Mouse (Mus musculus) limb, embryonic 15.5 days (tissue): Measurements from ENCODE around the gene Scamp5. TPM values are rescaled to one million over a fixed set of nuclear protein-coding genes. Genes with fewer than 3 reads are reported as not detected.
"Not testable (repeated sequence)": the region's sequence is repeated elsewhere in the genome, so short reads cannot be mapped to it uniquely, and the experiment has no call there.

Source experiments
- ATAC-seq: fragments of 200-750 bp; cut with Nextera tagmentation; 2 replicates; pipeline ENCODE4 v1.8.0; 2017; ENCODE audit warnings: low read depth, moderate TSS enrichment; ENCODE audit not compliant: insufficient number of reproducible peaks, low FRiP score, low TSS enrichment
- H3K27ac ChIP-seq: fragments of 300-500 bp; sonication (generic); 2 replicates; pipeline ENCODE4 v1.5.1; 2015; ENCODE audit warnings: moderate library complexity, mild to moderate bottlenecking, inconsistent platforms
- H3K27me3 ChIP-seq: fragments of 300-500 bp; sonication (generic); 2 replicates; pipeline ENCODE4 v1.6.1; 2015; ENCODE audit warnings: inconsistent platforms
- H3K36me3 ChIP-seq: fragments of 300-500 bp; sonication (generic); 2 replicates; pipeline ENCODE4 v1.6.1; 2015; ENCODE audit warnings: inconsistent platforms
- H3K4me1 ChIP-seq: fragments of 300-500 bp; sonication (generic); 2 replicates; pipeline ENCODE4 v1.6.1; 2015; ENCODE audit warnings: inconsistent platforms
- H3K4me2 ChIP-seq: fragments of 300-500 bp; sonication (generic); 2 replicates; pipeline ENCODE4 v1.6.1; 2015; ENCODE audit warnings: mild to moderate bottlenecking, inconsistent platforms
- H3K4me3 ChIP-seq: fragments of 300-500 bp; sonication (generic); 2 replicates; pipeline ENCODE4 v1.5.1; 2015; ENCODE audit warnings: mild to moderate bottlenecking, inconsistent platforms
- H3K9ac ChIP-seq: fragments of 300-500 bp; sonication (generic); 2 replicates; pipeline ENCODE4 v1.6.1; 2015; ENCODE audit warnings: inconsistent platforms
- H3K9me3 ChIP-seq: fragments of 300-500 bp; sonication (generic); 2 replicates; pipeline ENCODE4 v1.6.1; 2016; ENCODE audit warnings: inconsistent platforms
- WGBS: fragments of 180-500 bp; shearing (Covaris S2); methylation state at CpG from one replicate; pipeline ENCODE4 v1.1.7; 2015; 5-methylcytosine and 5-hydroxymethylcytosine counted together
- polyA plus RNA-seq: library from polyadenylated mRNA; unstranded; fragments of >200 nt; fragmentation: Nextera tagmentation; extraction: Ambion mirVana; gene quantifications from 2 replicates; pipeline ENCODE4 v1.2.1, GENCODE M21; 2015

Gene Scamp5
- polyA plus RNA-seq, 1 experiment from 2014 or later = 14.2 TPM

- H3K4me1 ChIP-seq = peaks cover 15% of the 10 kb centered on the region
- no peak overlapping the region for H3K9ac ChIP-seq
- no peaks in the 10 kb centered on the region for H3K36me3 ChIP-seq
- H3K4me3 ChIP-seq = no peak overlapping the region
- no peak for ATAC-seq
- H3K4me2 ChIP-seq = no peak overlapping the region
- 56% methylated on average over 4 of the region's 4 CpGs for WGBS
- H3K27ac ChIP-seq = no peak overlapping the region
- no peaks in the 10 kb centered on the region for H3K9me3 ChIP-seq
- no peaks in the 10 kb centered on the region for H3K27me3 ChIP-seq
Measured at GRCm38 (mm10) chr9:57427937-57428336, 39.9 kb downstream of the Scamp5 start.

- WGBS = 85% methylated on average over 4 of the region's 4 CpGs
Measured at GRCm38 (mm10) chr9:57427123-57427522, 40.7 kb downstream of the Scamp5 start.

GRCm38 (mm10) chr9:57425116-57425515, 42.7 kb downstream of the Scamp5 start:
- Histone ChIP-seq H3K9ac (no peak overlapping the region), H3K4me1 (peaks cover 28% of the 10 kb centered on the region), H3K27ac (no peak overlapping the region; the same call in 1 of the 2 replicates), H3K9me3 (no peaks in the 10 kb centered on the region), H3K4me2 (no peak overlapping the region), H3K4me3 (no peak overlapping the region), H3K36me3 (no peaks in the 10 kb centered on the region), H3K27me3 (no peaks in the 10 kb centered on the region)
- 84% methylated on average over 3 of the region's 3 CpGs for WGBS
- no peak for ATAC-seq

More at GRCm38 (mm10) chr9:57427123-57427522, 40.7 kb downstream of the Scamp5 start:
- H3K9ac ChIP-seq, ATAC-seq, H3K27ac ChIP-seq, H3K4me3 ChIP-seq, H3K4me1 ChIP-seq, H3K4me2 ChIP-seq, H3K27me3 ChIP-seq, H3K36me3 ChIP-seq, H3K9me3 ChIP-seq: not testable (repeated sequence)

GRCm38 (mm10) chr9:57424066-57424465, 43.8 kb downstream of the Scamp5 start:
- WGBS = 71% methylated on average over 6 of the region's 6 CpGs
- Histone ChIP-seq H3K27me3 (no peaks in the 10 kb centered on the region), H3K4me2 (no peak overlapping the region), H3K36me3 (no peaks in the 10 kb centered on the region), H3K27ac (no peak overlapping the region), H3K4me3 (no peak overlapping the region), H3K9me3 (no peaks in the 10 kb centered on the region), H3K4me1 (peaks cover 33% of the 10 kb centered on the region), H3K9ac (no peak overlapping the region)
- ATAC-seq = no peak

- 65% methylated on average over 5 of the region's 5 CpGs for WGBS
- no peak for ATAC-seq
Measured at GRCm38 (mm10) chr9:57421688-57422111, 46.2 kb downstream of the Scamp5 start.

GRCm38 (mm10) chr9:57421121-57421571, 46.7 kb downstream of the Scamp5 start:
- peak overlapping the region; percentile 33 for H3K4me2 ChIP-seq
- 63% methylated on average over 9 of the region's 9 CpGs for WGBS
- H3K9ac ChIP-seq = no peak overlapping the region
- H3K27me3 ChIP-seq = no peaks in the 10 kb centered on the region
- H3K36me3 ChIP-seq = no peaks in the 10 kb centered on the region; the same call in 1 of the 2 replicates
- no peak for ATAC-seq
- H3K9me3 ChIP-seq = no peaks in the 10 kb centered on the region
- no peak overlapping the region for H3K4me3 ChIP-seq
- H3K27ac ChIP-seq = peak overlapping the region; percentile 88
- H3K4me1 ChIP-seq = peaks cover 26% of the 10 kb centered on the region

More at GRCm38 (mm10) chr9:57421688-57422111, 46.2 kb downstream of the Scamp5 start:
- Histone ChIP-seq H3K4me2 (no peak overlapping the region), H3K4me1 (peaks cover 26% of the 10 kb centered on the region), H3K27me3 (no peaks in the 10 kb centered on the region), H3K9ac (no peak overlapping the region), H3K4me3 (no peak overlapping the region), H3K9me3 (no peaks in the 10 kb centered on the region), H3K36me3 (no peaks in the 10 kb centered on the region; the same call in 1 of the 2 replicates), H3K27ac (peak overlapping the region; percentile 88)

GRCm38 (mm10) chr9:57420321-57421120, 47.3 kb downstream of the Scamp5 start:
- H3K4me2 ChIP-seq = peak overlapping the region; percentile 33
- H3K9ac ChIP-seq = no peak overlapping the region
- 18% methylated on average over 20 of the region's 20 CpGs for WGBS
- ATAC-seq = peak; percentile 89
- peak overlapping the region; percentile 88 for H3K27ac ChIP-seq
- H3K4me3 ChIP-seq = no peak overlapping the region
- H3K9me3 ChIP-seq = no peaks in the 10 kb centered on the region
- H3K36me3 ChIP-seq = no peaks in the 10 kb centered on the region; the same call in 1 of the 2 replicates
- H3K4me1 ChIP-seq = peaks cover 26% of the 10 kb centered on the region
- no peaks in the 10 kb centered on the region for H3K27me3 ChIP-seq

GRCm38 (mm10) chr9:57419521-57420267, 48.2 kb downstream of the Scamp5 start:
- no peak for ATAC-seq
- no peaks in the 10 kb centered on the region for H3K9me3 ChIP-seq
- H3K27ac ChIP-seq = peak overlapping the region; percentile 88
- 77% methylated on average over 16 of the region's 16 CpGs for WGBS
- no peaks in the 10 kb centered on the region for H3K27me3 ChIP-seq
- H3K36me3 ChIP-seq = no peaks in the 10 kb centered on the region; the same call in 1 of the 2 replicates
- peaks cover 26% of the 10 kb centered on the region for H3K4me1 ChIP-seq
- no peak overlapping the region for H3K4me3 ChIP-seq
- no peak overlapping the region for H3K9ac ChIP-seq
- H3K4me2 ChIP-seq = 0 out of 2 replicates have a peak overlapping the region, but pooled peaks have one; percentile 33

- no peak overlapping the region for H3K4me2 ChIP-seq
- H3K4me3 ChIP-seq = no peak overlapping the region
- H3K36me3 ChIP-seq = peaks cover 8% of the 10 kb centered on the region
- no peak for ATAC-seq
- peaks cover 26% of the 10 kb centered on the region for H3K4me1 ChIP-seq
- no peaks in the 10 kb centered on the region for H3K27me3 ChIP-seq
- H3K27ac ChIP-seq = no peak overlapping the region
- WGBS = 85% methylated on average over 8 of the region's 8 CpGs
- H3K9ac ChIP-seq = no peak overlapping the region
- no peaks in the 10 kb centered on the region for H3K9me3 ChIP-seq
Measured at GRCm38 (mm10) chr9:57417341-57417740, 50.5 kb downstream of the Scamp5 start.

GRCm38 (mm10) chr9:57407120-57407905, 60.5 kb downstream of the Scamp5 start:
- Histone ChIP-seq H3K27ac (no peak overlapping the region), H3K9me3 (no peaks in the 10 kb centered on the region), H3K9ac (no peak overlapping the region), H3K4me1 (no peaks in the 10 kb centered on the region), H3K4me2 (no peak overlapping the region), H3K36me3 (peaks cover 3% of the 10 kb centered on the region; the same call in 1 of the 2 replicates), H3K4me3 (no peak overlapping the region), H3K27me3 (no peaks in the 10 kb centered on the region)
- WGBS = 89% methylated on average over 9 of the region's 9 CpGs
- no peak for ATAC-seq

GRCm38 (mm10) chr9:57406395-57406794, 61.5 kb downstream of the Scamp5 start:
- no peak for ATAC-seq
- 85% methylated on average over 5 of the region's 5 CpGs for WGBS
- H3K4me2 ChIP-seq = no peak overlapping the region

More at GRCm38 (mm10) chr9:57406395-57406794, 61.5 kb downstream of the Scamp5 start:
- H3K36me3 ChIP-seq = no peaks in the 10 kb centered on the region
- H3K27ac ChIP-seq = no peak overlapping the region
- no peaks in the 10 kb centered on the region for H3K4me1 ChIP-seq
- H3K9ac ChIP-seq = no peak overlapping the region
- no peak overlapping the region for H3K4me3 ChIP-seq
- no peaks in the 10 kb centered on the region for H3K9me3 ChIP-seq
- no peaks in the 10 kb centered on the region for H3K27me3 ChIP-seq
